22 mouse cellular contexts compared by ENCODE assay signal in genomic region chr15:79980716-79981115, GRCm38 (mm10). TPM values are rescaled to one million over a fixed set of nuclear protein-coding genes. Genes with fewer than 3 reads are reported as not detected.
DNase-seq lines count a peak whose midpoint lies in the region; ATAC-seq and TF ChIP-seq lines count a peak whose summit lies in the region.
"Had no signal": no experiment of that assay in that cellular context is flagged by ENCODE, and none has a peak within 500 bp of the region (broad histone marks: within the 10 kb centered on the region; RNA-seq: fewer than 3 reads in every experiment).

No protein-coding gene starts in this region.

- H3K9me3 ChIP-seq in hindbrain, postnatal 0 days (ENCODE audit: low read length): no peaks in the 10 kb centered on the region
- H3K9me3 ChIP-seq in hindbrain, embryonic 16.5 days (ENCODE audit: control insufficient read depth, low read length): no peaks in the 10 kb centered on the region
- H3K9me3 ChIP-seq in limb, embryonic 12.5 days: peaks cover 9% of the 10 kb centered on the region; the same call in 1 of the 2 replicates
- no peaks in the 10 kb centered on the region for H3K9me3 ChIP-seq in limb, embryonic 10.5 days (replicated peaks)
- no peaks in the 10 kb centered on the region for H3K9me3 ChIP-seq in E14TG2a.4 (ENCODE audit: low read length)
- no peaks in the 10 kb centered on the region for H3K9me3 ChIP-seq in embryonic facial prominence, embryonic 14.5 days (ENCODE audit: control insufficient read depth, low read length)
- H3K9me3 ChIP-seq: embryonic facial prominence, embryonic 12.5 days; forebrain, embryonic 10.5 days; hindbrain, embryonic 13.5 days; intestine, embryonic 15.5 days; lung, embryonic 15.5 days had no signal

- H3K36me3 ChIP-seq in hindbrain, postnatal 0 days (ENCODE audit: insufficient read depth, low read length): no peaks in the 10 kb centered on the region
- no peaks in the 10 kb centered on the region for H3K36me3 ChIP-seq in hindbrain, embryonic 16.5 days (ENCODE audit: control insufficient read depth, insufficient read depth, low read length)
- no peaks in the 10 kb centered on the region for H3K36me3 ChIP-seq in limb, embryonic 12.5 days
- H3K36me3 ChIP-seq in limb, embryonic 10.5 days: no peaks in the 10 kb centered on the region
- H3K36me3 ChIP-seq in E14TG2a.4 (ENCODE audit: insufficient read depth, low read length): no peaks in the 10 kb centered on the region
- no peaks in the 10 kb centered on the region for H3K36me3 ChIP-seq in embryonic facial prominence, embryonic 14.5 days (ENCODE audit: control insufficient read depth, insufficient read depth, low read length)
- H3K36me3 ChIP-seq: embryonic facial prominence, embryonic 12.5 days; forebrain, embryonic 10.5 days; hindbrain, embryonic 13.5 days; intestine, embryonic 15.5 days; lung, embryonic 15.5 days had no signal

- H3K4me1 ChIP-seq in hindbrain, postnatal 0 days (ENCODE audit: insufficient read depth, low read length): no peaks in the 10 kb centered on the region
- no peaks in the 10 kb centered on the region for H3K4me1 ChIP-seq in hindbrain, embryonic 16.5 days (ENCODE audit: control insufficient read depth, insufficient read depth, low read depth, low read length)
- H3K4me1 ChIP-seq in limb, embryonic 12.5 days (replicated peaks): peaks cover 22% of the 10 kb centered on the region
- peaks cover 18% of the 10 kb centered on the region; the same call in 1 of the 2 replicates for H3K4me1 ChIP-seq in limb, embryonic 10.5 days
- peaks cover 51% of the 10 kb centered on the region for H3K4me1 ChIP-seq in E14TG2a.4 (replicated peaks; ENCODE audit: low read depth, low read length)
- H3K4me1 ChIP-seq in embryonic facial prominence, embryonic 14.5 days (ENCODE audit: control insufficient read depth, insufficient read depth, low read length): no peaks in the 10 kb centered on the region; the same call in 1 of the 2 replicates

- no peak for TF ChIP-seq CTCF in hindbrain, postnatal 0 days (IDR thresholded peaks at IDR 0.05; ENCODE audit: low read depth)
- TF ChIP-seq CTCF in E14TG2a.4 (conservative IDR thresholded peaks at IDR 0.05; ENCODE audit: low read length): no peak

- no peaks in the 10 kb centered on the region for H3K27me3 ChIP-seq in hindbrain, postnatal 0 days (ENCODE audit: insufficient read depth, low read length)
- H3K27me3 ChIP-seq in hindbrain, embryonic 16.5 days (replicated peaks; ENCODE audit: control insufficient read depth, insufficient read depth, low read length): no peaks in the 10 kb centered on the region
- H3K27me3 ChIP-seq in limb, embryonic 12.5 days: no peaks in the 10 kb centered on the region
- H3K27me3 ChIP-seq in limb, embryonic 10.5 days (ENCODE audit: low read depth, poor library complexity, severe bottlenecking): no peaks in the 10 kb centered on the region
- peaks cover 35% of the 10 kb centered on the region for H3K27me3 ChIP-seq in E14TG2a.4 (ENCODE audit: insufficient read depth, low read length)
- no peaks in the 10 kb centered on the region for H3K27me3 ChIP-seq in embryonic facial prominence, embryonic 14.5 days (replicated peaks; ENCODE audit: control insufficient read depth, insufficient read depth, low read length)
- H3K27me3 ChIP-seq: embryonic facial prominence, embryonic 12.5 days; hindbrain, embryonic 13.5 days; intestine, embryonic 15.5 days; lung, embryonic 15.5 days had no signal

- no peak overlapping the region for H3K27ac ChIP-seq in hindbrain, postnatal 0 days
- no peak overlapping the region for H3K27ac ChIP-seq in hindbrain, embryonic 16.5 days (ENCODE audit: low read depth, low read length)
- peak overlapping the region; percentile 23; the same call in 1 of the 2 replicates for H3K27ac ChIP-seq in limb, embryonic 12.5 days
- no peak overlapping the region for H3K27ac ChIP-seq in limb, embryonic 10.5 days
- H3K27ac ChIP-seq in embryonic facial prominence, embryonic 14.5 days (replicated peaks; ENCODE audit: low read depth, low read length): no peak overlapping the region
- H3K27ac ChIP-seq: embryonic facial prominence, embryonic 12.5 days; forebrain, embryonic 10.5 days; hindbrain, embryonic 13.5 days; intestine, embryonic 15.5 days; lung, embryonic 15.5 days had no signal

- H3K4me3 ChIP-seq in hindbrain, postnatal 0 days (ENCODE audit: low read length): no peak overlapping the region
- no peak overlapping the region for H3K4me3 ChIP-seq in hindbrain, embryonic 16.5 days (ENCODE audit: low read length)
- H3K4me3 ChIP-seq in limb, embryonic 12.5 days (replicated peaks): no peak overlapping the region
- H3K4me3 ChIP-seq in limb, embryonic 10.5 days: no peak overlapping the region
- H3K4me3 ChIP-seq in E14TG2a.4 (replicated peaks; ENCODE audit: low read length): peak overlapping the region; percentile 66
- H3K4me3 ChIP-seq in embryonic facial prominence, embryonic 14.5 days (ENCODE audit: low read depth, low read length): no peak overlapping the region
- H3K4me3 ChIP-seq: embryonic facial prominence, embryonic 12.5 days; forebrain, embryonic 10.5 days; hindbrain, embryonic 13.5 days; intestine, embryonic 15.5 days; lung, embryonic 15.5 days had no signal

- peak; percentile 7 for DNase-seq in hindbrain, postnatal 0 days (ENCODE audit: low spot score)
- DNase-seq in limb, embryonic 10.5 days (ENCODE audit: low spot score): no peak
- DNase-seq in embryonic facial prominence, embryonic 14.5 days (ENCODE audit: low spot score): peak; percentile 91
- no peak for DNase-seq in thymus, postnatal 10 days (ENCODE audit: low spot score in 2 of 2)
- DNase-seq in thymus, postnatal 36 days: no peak
- DNase-seq: adrenal gland, adult 2 months; cerebellum, adult 8-10 months; forebrain, postnatal 0 days; heart, postnatal 10 days; layer of hippocampus, postnatal 36 days; thymus, postnatal 14 days had no signal

- ATAC-seq in hindbrain, postnatal 0 days: no peak
- no peak for ATAC-seq in hindbrain, embryonic 16.5 days
- no peak for ATAC-seq in limb, embryonic 12.5 days (ENCODE audit: insufficient number of reproducible peaks, insufficient read depth, low FRiP score, low TSS enrichment, low read depth)
- peak; percentile 60 for ATAC-seq in embryonic facial prominence, embryonic 14.5 days (ENCODE audit: low read depth)
- ATAC-seq: forebrain, postnatal 0 days; intestine, embryonic 15.5 days; midbrain, embryonic 16.5 days had no signal

- no peak overlapping the region for H3K9ac ChIP-seq in hindbrain, postnatal 0 days (replicated peaks; ENCODE audit: low read length)
- H3K9ac ChIP-seq in hindbrain, embryonic 16.5 days (ENCODE audit: low read depth, low read length): no peak overlapping the region
- no peak overlapping the region for H3K9ac ChIP-seq in limb, embryonic 12.5 days (replicated peaks)
- H3K9ac ChIP-seq in embryonic facial prominence, embryonic 14.5 days (ENCODE audit: low read depth, low read length): no peak overlapping the region
- H3K9ac ChIP-seq: embryonic facial prominence, embryonic 12.5 days; forebrain, postnatal 0 days; hindbrain, embryonic 13.5 days; intestine, embryonic 15.5 days; lung, embryonic 15.5 days had no signal

- WGBS in hindbrain, postnatal 0 days: 73% methylated on average over 11 of the region's 11 CpGs
- WGBS in hindbrain, embryonic 16.5 days: 73% methylated on average over 11 of the region's 11 CpGs
- WGBS in limb, embryonic 12.5 days: 44% methylated on average over 11 of the region's 11 CpGs
- 80% methylated on average over 11 of the region's 11 CpGs for WGBS in limb, embryonic 10.5 days
- 42% methylated on average over 11 of the region's 11 CpGs for WGBS in embryonic facial prominence, embryonic 14.5 days

- H3K4me2 ChIP-seq in hindbrain, postnatal 0 days (ENCODE audit: low read depth, low read length): no peak overlapping the region
- no peak overlapping the region for H3K4me2 ChIP-seq in hindbrain, embryonic 16.5 days (ENCODE audit: low read length)
- H3K4me2 ChIP-seq in limb, embryonic 12.5 days: no peak overlapping the region
- H3K4me2 ChIP-seq in embryonic facial prominence, embryonic 14.5 days (ENCODE audit: low read depth, low read length): no peak overlapping the region
- H3K4me2 ChIP-seq: embryonic facial prominence, embryonic 12.5 days; heart, embryonic 11.5 days; hindbrain, embryonic 13.5 days; intestine, embryonic 15.5 days; liver, embryonic 11.5 days; lung, embryonic 15.5 days had no signal

RNA-seq across cellular contexts. Expression of gene Cbx7, which starts 9.8 kb away (rescaled TPM):
- 5.1 and 9.5 TPM in 2 replicates for total RNA-seq in hindbrain, postnatal 0 days (2014; rRNA removed)
- polyA plus RNA-seq in hindbrain, postnatal 0 days (2015; fragmentation: Nextera tagmentation; extraction: Ambion mirVana): 2.9 and 3.1 TPM in 2 replicates
- 4.7 and 5.2 TPM in 2 replicates for polyA plus RNA-seq in hindbrain, embryonic 16.5 days (2015; fragmentation: Nextera tagmentation; extraction: Ambion mirVana)
- 2.0 and 2.5 TPM in 2 replicates for polyA plus RNA-seq in limb, embryonic 12.5 days (2016; fragmentation: Nextera tagmentation; extraction: Ambion mirVana)
- polyA plus RNA-seq in limb, embryonic 10.5 days (2016; fragmentation: Nextera tagmentation; extraction: Ambion mirVana): 1.1 and 1.3 TPM in 2 replicates
- polyA plus RNA-seq in embryonic facial prominence, embryonic 14.5 days (2014; fragmentation: Nextera tagmentation; extraction: Ambion mirVana): 1.5 and 1.8 TPM in 2 replicates

RNA-seq across cellular contexts. Expression of gene Pdgfb, which starts 34.1 kb away (rescaled TPM):
- total RNA-seq in hindbrain, postnatal 0 days (2014; rRNA removed): 31.0 and 33.4 TPM in 2 replicates
- 8.3 and 9.5 TPM in 2 replicates for polyA plus RNA-seq in hindbrain, postnatal 0 days (2015; fragmentation: Nextera tagmentation; extraction: Ambion mirVana)
- polyA plus RNA-seq in hindbrain, embryonic 16.5 days (2015; fragmentation: Nextera tagmentation; extraction: Ambion mirVana): 6.7 and 8.0 TPM in 2 replicates
- polyA plus RNA-seq in limb, embryonic 12.5 days (2016; fragmentation: Nextera tagmentation; extraction: Ambion mirVana): 2.5 and 2.8 TPM in 2 replicates
- polyA plus RNA-seq in limb, embryonic 10.5 days (2016; fragmentation: Nextera tagmentation; extraction: Ambion mirVana): 1.5 and 2.0 TPM in 2 replicates
- 6.1 and 6.7 TPM in 2 replicates for polyA plus RNA-seq in embryonic facial prominence, embryonic 14.5 days (2014; fragmentation: Nextera tagmentation; extraction: Ambion mirVana)

Comparison
In these comparisons a context has a peak if more than half of its experiments do, and no peak if none do; other contexts are left out.
1. DNase-seq: peak in hindbrain, postnatal 0 days (single experiment) and embryonic facial prominence, embryonic 14.5 days (single experiment); none in limb, embryonic 10.5 days (single experiment), thymus, postnatal 10 days (0 of 2) and thymus, postnatal 36 days (0 of 2).